Mouse (Mus musculus) heart, postnatal 14 days (tissue): ENCODE results near the gene Itfg2. TPM values are rescaled to one million over a fixed set of nuclear protein-coding genes. Genes with fewer than 3 reads are reported as not detected.

Experiments used
- DNase-seq, 2 experiments: peaks; one replicate each; pipeline ENCODE4 v3.0.0; 2021 to 2022
- intact Hi-C: fragments of 180-260 bp; cut with DNase I; formaldehyde crosslinking; loops from one replicate; pipeline ENCODE4 v1.15.1; 2025
- total RNA-seq, 2 experiments: library from RNA; stranded (reverse); gene quantifications; 2 replicates each; pipeline ENCODE4 v1.2.3; 2021

Itfg2 gene
- total RNA-seq, 2 experiments from 2014 or later: 22.3 to 23.2 TPM

GRCm38 (mm10) chr6:128436356-128437005 is 11.8 kb upstream of the Itfg2 start:
- no peak for DNase-seq
- intact Hi-C loops: no loop called here

GRCm38 (mm10) chr6:128435474-128435873 is 10.7 kb upstream of the Itfg2 start:
- intact Hi-C loops: no loop called here
- peak; percentile 87 to 88 for DNase-seq

GRCm38 (mm10) chr6:128433566-128433965 is 8.8 kb upstream of the Itfg2 start:
- DNase-seq: no peak
- intact Hi-C loops: no loop called here

DNA sequence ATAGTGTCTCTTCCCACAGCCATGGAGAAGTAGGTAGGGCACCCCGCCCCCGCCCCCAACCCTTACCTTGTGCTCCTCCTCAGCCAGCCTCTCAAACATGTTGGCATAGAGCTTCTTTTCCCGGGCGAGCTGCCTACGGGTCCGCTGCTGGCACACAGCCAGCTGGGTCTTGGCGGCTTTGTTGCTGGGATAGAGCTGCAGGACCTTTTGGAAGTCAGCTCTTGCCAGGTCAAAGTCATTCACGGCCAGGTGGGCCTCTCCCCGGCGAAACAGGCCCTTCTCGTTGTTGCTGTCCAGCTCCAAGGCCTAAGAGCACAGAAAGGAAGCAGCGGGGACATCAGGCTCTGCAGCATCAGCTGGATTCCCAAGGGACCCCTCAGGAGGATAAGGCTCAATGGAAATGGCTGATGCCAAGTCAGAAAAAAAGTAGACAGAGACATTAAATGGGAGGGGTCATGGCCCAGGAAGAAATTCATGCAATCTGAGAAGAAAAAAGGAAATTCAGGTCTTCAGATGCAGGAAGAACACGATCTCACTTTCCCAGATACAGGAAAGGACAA is 7.7 kb upstream of the Itfg2 start:
- DNase-seq: peak; percentile 64 to 68

DNA sequence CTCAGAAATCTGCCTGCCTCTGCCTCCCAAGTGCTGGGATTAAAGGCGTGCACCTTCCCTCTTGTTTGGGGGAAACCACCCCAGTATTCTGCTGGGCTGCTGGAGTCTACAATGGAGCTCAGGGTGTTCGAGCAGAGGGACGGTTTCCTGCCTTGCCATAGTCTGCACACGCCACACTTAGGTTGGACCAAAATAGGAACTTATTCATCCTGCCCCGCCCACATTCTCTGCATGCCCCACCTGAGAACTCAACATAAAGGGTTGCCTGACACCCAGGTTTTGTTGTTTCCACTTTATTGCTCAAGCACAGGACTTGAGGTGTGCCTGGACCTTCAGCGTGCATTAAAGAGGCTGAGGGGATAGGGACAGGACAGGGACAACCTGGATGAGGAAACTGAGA is 5.1 kb upstream of the Itfg2 start:
- intact Hi-C loops: no loop called here
- no peak for DNase-seq

More for the DNA sequence above, 7.7 kb upstream of the Itfg2 start:
- intact Hi-C loops: no loop called here

GRCm38 (mm10) chr6:128429300-128429699 is 4.6 kb upstream of the Itfg2 start:
- no peak for DNase-seq
- intact Hi-C loops: no loop called here

DNA sequence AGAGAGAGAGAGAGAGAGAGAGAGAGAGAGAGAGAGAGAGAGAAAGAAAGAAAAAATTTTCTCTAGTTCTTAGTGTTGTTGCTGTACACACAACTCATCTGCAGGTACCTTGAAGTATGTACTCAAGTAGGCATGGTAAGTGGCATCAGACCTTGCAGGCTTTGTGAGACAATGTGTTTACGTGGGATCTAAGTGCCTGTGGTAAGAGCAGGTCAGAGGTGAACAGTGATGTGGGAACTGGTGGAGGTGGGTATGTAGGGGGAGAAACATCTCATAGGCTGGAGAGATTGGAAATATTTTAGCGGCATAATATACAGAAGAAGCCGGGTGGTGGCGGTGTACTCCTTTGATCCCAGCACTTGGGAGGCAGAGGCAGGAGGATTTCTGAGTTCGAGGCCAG is 2.8 kb upstream of the Itfg2 start:
- no peak for DNase-seq
- intact Hi-C loops: no loop called here

GRCm38 (mm10) chr6:128425046-128425445 is 315 bp upstream of the Itfg2 start:
- intact Hi-C loops: no loop called here
- no peak for DNase-seq

- DNase-seq: no peak
- intact Hi-C loops: no loop called here
Observed at GRCm38 (mm10) chr6:128423496-128424268, 1.0 kb downstream of the Itfg2 start.

DNA sequence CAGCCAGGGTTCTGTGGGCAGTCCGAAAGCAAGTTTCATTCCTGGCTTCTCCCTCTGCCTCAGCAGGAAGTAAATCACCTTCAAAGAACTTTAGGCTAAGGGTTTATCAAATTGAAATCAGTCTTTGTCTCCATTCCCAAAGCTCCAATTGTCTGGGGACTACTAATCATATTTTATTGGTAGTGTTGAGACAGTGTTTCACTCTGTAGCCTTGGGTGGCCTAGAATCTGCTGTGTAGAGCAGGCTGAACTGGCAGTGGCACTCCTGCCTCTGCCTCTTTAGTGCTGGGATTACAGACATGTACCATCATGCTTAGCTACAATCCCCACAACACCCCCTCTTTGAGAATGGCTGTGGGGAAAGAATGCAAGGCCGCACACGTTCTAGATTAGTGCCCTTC is 3.3 kb downstream of the Itfg2 start:
- DNase-seq: no peak
- intact Hi-C loops: no loop called here

DNA sequence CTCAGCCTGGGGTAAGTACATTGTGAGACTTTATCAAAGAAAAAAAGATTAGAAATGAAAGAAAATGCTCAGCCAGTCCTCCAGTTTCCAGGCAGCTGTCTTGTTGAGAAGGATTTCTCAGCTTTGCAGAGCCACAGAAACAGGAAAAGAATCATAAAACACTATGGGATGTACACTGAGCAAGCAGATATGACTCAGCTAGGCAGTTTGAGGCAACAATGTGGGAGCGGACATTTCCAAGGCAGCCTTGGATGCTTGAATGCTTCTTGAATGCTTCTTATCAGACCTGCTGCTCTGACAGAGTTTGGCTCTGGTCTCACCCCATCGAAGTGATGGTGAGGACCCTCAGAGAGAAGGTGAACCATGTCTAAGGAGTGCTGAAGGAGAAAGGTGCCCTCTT is 3.7 kb downstream of the Itfg2 start:
- no peak for DNase-seq
- intact Hi-C loops: no loop called here

- intact Hi-C loops: no loop called here
Observed at GRCm38 (mm10) chr6:128418076-128418475, 6.7 kb downstream of the Itfg2 start.

GRCm38 (mm10) chr6:128416169-128416568 is 8.6 kb downstream of the Itfg2 start:
- DNase-seq: no peak
- intact Hi-C loops: no loop called here

More at GRCm38 (mm10) chr6:128418076-128418475, 6.7 kb downstream of the Itfg2 start:
- DNase-seq: no peak

GRCm38 (mm10) chr6:128411115-128411514 is 13.6 kb downstream of the Itfg2 start:
- intact Hi-C loops: loop anchor here (1.0 to 5.0 kb wide), 3 partner anchors 30 to 174 kb away; no protein-coding TSS in a partner anchor
- peak; percentile 77 to 85 for DNase-seq

DNA sequence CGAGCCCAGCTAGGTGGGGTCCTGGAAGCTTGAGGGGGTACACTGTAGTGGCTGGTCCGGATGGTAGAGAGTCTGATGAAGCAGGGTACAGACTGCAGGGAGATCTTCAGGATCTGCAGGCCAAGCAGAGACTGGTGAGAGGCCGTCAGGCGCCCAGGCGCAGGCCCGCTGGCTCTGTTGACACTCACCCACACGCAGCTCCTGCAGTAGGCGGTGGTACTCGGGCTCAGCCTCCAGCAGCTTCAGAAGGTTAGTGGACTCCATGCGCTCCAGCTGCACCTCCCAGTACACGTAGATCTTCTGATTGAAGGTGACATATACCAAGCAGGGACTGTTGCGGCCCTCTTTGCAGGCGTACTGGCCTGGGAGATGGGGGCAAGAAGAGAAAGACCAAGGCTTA is 14.4 kb downstream of the Itfg2 start:
- intact Hi-C loops: loop anchor here (2.0 to 5.0 kb wide), 2 partner anchors 30 to 173 kb away; no protein-coding TSS in a partner anchor
- no peak for DNase-seq

DNA sequence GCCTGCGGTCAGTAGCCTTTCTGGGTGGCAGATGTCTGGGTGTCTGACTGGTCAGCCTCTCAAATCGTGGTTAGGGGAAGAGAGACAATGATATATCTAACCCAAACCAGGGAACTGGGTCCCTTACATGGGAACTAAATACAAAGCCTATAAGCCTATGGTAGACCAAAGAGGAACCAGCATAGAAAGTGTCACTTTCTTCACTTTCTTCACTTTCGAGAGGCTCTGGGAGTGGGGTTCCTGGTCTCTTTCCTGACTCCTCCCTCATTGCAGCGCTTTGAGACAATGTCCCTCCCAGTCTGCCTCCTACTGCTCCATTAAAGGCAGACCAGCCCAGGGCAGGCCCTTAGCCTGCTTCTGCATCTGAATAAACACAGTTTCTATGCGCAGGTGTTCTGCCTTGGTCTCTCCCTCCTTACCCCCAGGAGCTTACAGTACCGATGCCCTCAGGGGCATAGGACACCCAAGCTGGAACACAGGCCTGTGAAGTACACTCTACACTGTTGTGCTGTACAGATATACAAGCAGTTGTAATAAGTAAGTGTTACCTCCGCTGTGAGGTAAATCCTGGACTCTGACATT is 16.1 kb downstream of the Itfg2 start:
- intact Hi-C loops: loop anchor here (5.0 kb wide), 1 partner anchor 36 kb away; no protein-coding TSS in a partner anchor
- DNase-seq: no peak

DNA sequence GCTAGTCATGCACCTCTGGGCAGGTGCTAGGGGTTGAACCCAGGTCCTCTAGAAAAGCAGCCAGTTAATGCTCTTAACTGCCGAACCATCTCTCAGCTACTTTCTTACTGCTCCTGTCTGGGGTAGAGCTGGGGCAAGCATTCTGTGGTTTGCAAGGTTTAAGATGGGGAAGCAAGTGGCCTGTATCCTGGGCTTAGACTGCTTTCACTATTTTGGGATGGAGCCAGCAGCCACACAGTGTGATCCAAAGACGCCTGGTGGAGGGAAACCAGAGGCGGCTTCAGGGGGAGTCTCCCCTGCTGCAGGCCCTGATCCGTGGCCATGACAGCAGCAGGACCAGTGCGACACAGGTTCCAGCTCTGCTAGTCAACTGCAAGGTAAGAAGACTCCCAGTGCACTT is 20.0 kb downstream of the Itfg2 start:
- peak in 1 of 2 experiments; percentile 16 for DNase-seq
- intact Hi-C loops: loop anchor here (5.0 kb wide), 1 partner anchor 32 kb away; no protein-coding TSS in a partner anchor

GRCm38 (mm10) chr6:128399421-128400185 is 25.1 kb downstream of the Itfg2 start:
- peak; percentile 16 to 42 for DNase-seq
- intact Hi-C loops: no loop called here

- intact Hi-C loops: no loop called here
- DNase-seq: no peak
Observed at GRCm38 (mm10) chr6:128398996-128399395, 25.7 kb downstream of the Itfg2 start, which contains the start of gene Nrip2. TSS of gene Nrip2 (plus strand) at chr6:128399296.

DNA sequence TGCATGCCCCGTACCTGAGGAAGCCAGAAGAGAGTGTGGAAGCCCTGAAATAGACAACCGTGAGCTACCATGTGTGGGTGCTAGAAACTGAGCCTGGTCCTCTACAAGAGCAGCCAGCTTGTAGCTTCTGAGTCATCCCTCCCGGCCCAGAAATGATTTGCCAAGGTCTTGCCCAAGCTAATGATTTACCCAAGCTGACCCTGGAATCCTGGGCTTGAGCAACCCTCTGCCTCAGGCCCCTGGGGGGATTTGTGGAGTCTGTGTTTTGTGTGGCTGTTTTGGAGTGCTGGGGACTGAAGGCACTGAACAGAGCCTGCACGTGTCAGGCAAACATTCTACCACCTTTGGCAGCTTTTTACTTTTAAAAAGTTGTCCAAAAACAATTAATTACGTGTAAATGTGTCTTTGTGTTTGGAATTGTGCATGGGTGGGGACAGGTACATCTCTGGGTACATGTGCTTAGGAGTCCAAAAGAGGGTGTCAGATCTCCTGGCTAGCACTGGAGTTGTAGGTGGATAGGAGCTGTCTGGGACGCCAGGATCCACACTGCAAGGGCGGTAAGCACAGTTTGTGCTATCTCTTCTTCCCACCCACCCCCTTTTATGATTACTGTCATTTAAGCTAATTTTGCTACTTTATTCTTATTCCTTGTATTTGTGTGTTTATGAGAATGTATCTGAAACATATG is 27.0 kb downstream of the Itfg2 start:
- intact Hi-C loops: no loop called here
- DNase-seq: no peak
